Mouse (Mus musculus) kidney, adult 2 months (tissue): Measurements from ENCODE around the gene Vti1a. TPM values are rescaled to one million over a fixed set of nuclear protein-coding genes. Genes with fewer than 3 reads are reported as not detected.

Source experiments
- DNase-seq: peaks from one replicate; pipeline ENCODE4 v3.0.0; 2021
- H3K27ac ChIP-seq: fragments of 200-500 bp; 2 replicates; pipeline ENCODE4 v1.5.1; 2012; ENCODE audit warnings: low read depth, low read length, control low read depth, inconsistent platforms; ENCODE audit not compliant: insufficient read depth
- H3K27me3 ChIP-seq: fragments of 200-500 bp; replicated peaks from 2 replicates; pipeline ENCODE4 v1.6.1; 2012; ENCODE audit warnings: mild to moderate bottlenecking, moderate library complexity, low read length, inconsistent platforms; ENCODE audit not compliant: control insufficient read depth, insufficient read depth
- H3K36me3 ChIP-seq: fragments of 200-500 bp; 2 replicates; pipeline ENCODE4 v1.6.1; 2012; ENCODE audit warnings: mild to moderate bottlenecking, moderate library complexity, low read length, inconsistent platforms; ENCODE audit not compliant: control insufficient read depth, insufficient read depth
- H3K4me1 ChIP-seq: fragments of 200-500 bp; 2 replicates; pipeline ENCODE4 v1.6.1; 2011; ENCODE audit warnings: low read length; ENCODE audit not compliant: control insufficient read depth, insufficient read depth
- H3K4me3 ChIP-seq: fragments of 200-500 bp; 2 replicates; pipeline ENCODE4 v1.5.1; 2011; ENCODE audit warnings: mild to moderate bottlenecking, low read depth, low read length, control low read depth; ENCODE audit not compliant: insufficient read depth
- CTCF ChIP-seq: fragments of 200-500 bp; conservative IDR thresholded peaks from 2 replicates; pipeline ENCODE4 v1.5.1; 2011; ENCODE audit warnings: low read depth, mild to moderate bottlenecking, control low read depth, low read length, moderate library complexity, mixed read lengths; ENCODE audit not compliant: insufficient read depth, insufficient read length
- POLR2A ChIP-seq: fragments of 200-500 bp; IDR thresholded peaks from one replicate; pipeline ENCODE4 v1.6.1; 2011; ENCODE audit warnings: low read depth, low read length, control low read depth
- WGBS: fragments of 180-500 bp; shearing (Covaris S2); methylation state at CpG from one replicate; pipeline ENCODE4 v1.1.7; 2018; 5-methylcytosine and 5-hydroxymethylcytosine counted together
- polyA plus RNA-seq: library from polyadenylated mRNA; depleted of rRNA; stranded (reverse); fragments of >200 nt; gene quantifications from 2 replicates; pipeline ENCODE4 v1.2.3, GENCODE M21; 2012

Gene Vti1a
- polyA plus RNA-seq, 1 experiment: 15.7 TPM

GRCm38 (mm10) chr19:55622821-55623220, 306.7 kb downstream of the Vti1a start:
- no peaks in the 10 kb centered on the region for H3K27me3 ChIP-seq
- H3K4me3 ChIP-seq: no peak overlapping the region
- 95% methylated on average over 18 of the region's 18 CpGs for WGBS
- DNase-seq: no peak
- H3K36me3 ChIP-seq: no peaks in the 10 kb centered on the region
- peaks cover 10% of the 10 kb centered on the region; the same call in 1 of the 2 replicates for H3K4me1 ChIP-seq
- no peak overlapping the region for H3K27ac ChIP-seq
- TF ChIP-seq CTCF (no peak), POLR2A (no peak)

GRCm38 (mm10) chr19:55623605-55624004, 307.5 kb downstream of the Vti1a start:
- DNase-seq: no peak
- Histone ChIP-seq H3K4me3 (no peak overlapping the region), H3K27me3 (no peaks in the 10 kb centered on the region), H3K27ac (no peak overlapping the region), H3K36me3 (no peaks in the 10 kb centered on the region), H3K4me1 (peaks cover 10% of the 10 kb centered on the region; the same call in 1 of the 2 replicates)
- no peak for TF ChIP-seq CTCF
- TF ChIP-seq POLR2A: no peak
- 91% methylated on average over 13 of the region's 13 CpGs for WGBS

- no peak for TF ChIP-seq POLR2A
- no peak for TF ChIP-seq CTCF
- Histone ChIP-seq H3K4me1 (no peaks in the 10 kb centered on the region), H3K27me3 (no peaks in the 10 kb centered on the region), H3K4me3 (no peak overlapping the region), H3K36me3 (no peaks in the 10 kb centered on the region), H3K27ac (no peak overlapping the region)
- 90% methylated on average over 16 of the region's 16 CpGs for WGBS
- DNase-seq: no peak
Measured at GRCm38 (mm10) chr19:55626483-55626882, 310.4 kb downstream of the Vti1a start.

GRCm38 (mm10) chr19:55626952-55627351, 310.9 kb downstream of the Vti1a start:
- no peak for DNase-seq

GRCm38 (mm10) chr19:55635488-55635887, 319.4 kb downstream of the Vti1a start:
- no peaks in the 10 kb centered on the region for H3K27me3 ChIP-seq
- 80% methylated on average over 15 of the region's 15 CpGs for WGBS
- no peak for TF ChIP-seq POLR2A
- no peak for TF ChIP-seq CTCF
- no peak overlapping the region for H3K4me3 ChIP-seq
- no peaks in the 10 kb centered on the region for H3K36me3 ChIP-seq
- no peaks in the 10 kb centered on the region for H3K4me1 ChIP-seq
- no peak overlapping the region for H3K27ac ChIP-seq
- DNase-seq: no peak

More at GRCm38 (mm10) chr19:55626952-55627351, 310.9 kb downstream of the Vti1a start:
- no peaks in the 10 kb centered on the region for H3K27me3 ChIP-seq
- H3K36me3 ChIP-seq: no peaks in the 10 kb centered on the region
- no peak overlapping the region for H3K4me3 ChIP-seq
- no peaks in the 10 kb centered on the region for H3K4me1 ChIP-seq
- 86% methylated on average over 12 of the region's 12 CpGs for WGBS
- no peak for TF ChIP-seq CTCF
- TF ChIP-seq POLR2A: no peak
- H3K27ac ChIP-seq: no peak overlapping the region

- no peaks in the 10 kb centered on the region for H3K36me3 ChIP-seq
- no peak overlapping the region for H3K4me3 ChIP-seq
- TF ChIP-seq CTCF: no peak
- TF ChIP-seq POLR2A: no peak
- WGBS: 80% methylated on average over 6 of the region's 6 CpGs
- H3K27ac ChIP-seq: no peak overlapping the region
- no peaks in the 10 kb centered on the region for H3K4me1 ChIP-seq
- no peak for DNase-seq
- H3K27me3 ChIP-seq: no peaks in the 10 kb centered on the region
Measured at GRCm38 (mm10) chr19:55640251-55640650, 324.2 kb downstream of the Vti1a start.

- no peaks in the 10 kb centered on the region for H3K4me1 ChIP-seq
- no peak overlapping the region for H3K27ac ChIP-seq
- H3K36me3 ChIP-seq: no peaks in the 10 kb centered on the region
- WGBS: 93% methylated on average over 2 of the region's 2 CpGs
- no peak for TF ChIP-seq POLR2A
- TF ChIP-seq CTCF: no peak
- no peak overlapping the region for H3K4me3 ChIP-seq
- no peak for DNase-seq
- H3K27me3 ChIP-seq: no peaks in the 10 kb centered on the region
Measured at GRCm38 (mm10) chr19:55641891-55642290, 325.8 kb downstream of the Vti1a start.

GRCm38 (mm10) chr19:55642361-55642760, 326.3 kb downstream of the Vti1a start:
- Histone ChIP-seq H3K4me3 (no peak overlapping the region), H3K27me3 (no peaks in the 10 kb centered on the region), H3K36me3 (no peaks in the 10 kb centered on the region), H3K27ac (no peak overlapping the region), H3K4me1 (no peaks in the 10 kb centered on the region)
- no peak for DNase-seq
- TF ChIP-seq CTCF (no peak), POLR2A (no peak)
- WGBS: 83% methylated on average over 11 of the region's 11 CpGs
